Mouse (Mus musculus): ENCODE measurements around the gene Zfp219. TPM values are rescaled to one million over a fixed set of nuclear protein-coding genes. Genes with fewer than 3 reads are reported as not detected.
"Not testable (repeated sequence)": the region's sequence is repeated elsewhere in the genome, so short reads cannot be mapped to it uniquely, and the experiment has no call there.

The Zfp219 gene
- polyA plus RNA-seq (2014; fragmentation: Nextera tagmentation; extraction: Ambion mirVana) = 19.2 and 19.9 TPM in 2 replicates

- Histone ChIP-seq H3K9ac (ENCODE audit: low read length) (peak within 1 kb of the TSS; percentile 96), H3K36me3 (ENCODE audit: control insufficient read depth, insufficient read depth, low read length) (no peaks in the 10 kb centered on the region), H3K4me3 (ENCODE audit: control insufficient read depth in 1 of 2, insufficient read depth in 1 of 2, low read depth in 1 of 2, low read length in 2 of 2) (peak within 1 kb of the TSS; percentile 67 to 72), H3K9me3 (ENCODE audit: control insufficient read depth, low read length) (no peaks in the 10 kb centered on the region), H3K27me3 (ENCODE audit: control insufficient read depth, insufficient read depth, low read length) (no peaks in the 10 kb centered on the region), H3K27ac (replicated peaks in 1 of 2; ENCODE audit: control insufficient read depth in 1 of 2, insufficient read depth in 1 of 2, low read depth in 2 of 2, low read length in 2 of 2) (peak within 1 kb of the TSS; percentile 100), H3K4me1 (ENCODE audit: control insufficient read depth in 2 of 2, insufficient read depth in 2 of 2, low read length in 2 of 2) (peaks cover 15 to 41% of the 10 kb centered on the region in 2 experiments), H3K4me2 (ENCODE audit: low read length) (peak within 1 kb of the TSS; percentile 87)
- 8% methylated on average over 15 of the region's 15 CpGs for WGBS
- ATAC-seq (ENCODE audit: insufficient number of reproducible peaks, insufficient read depth, low FRiP score, low read depth) = peak; percentile 69
These were observed at the start of gene Zfp219 for GRCm38 (mm10) chr14:52020486-52021137. Gene Zfp219, minus strand, starts transcription at chr14:52020733.

- H3K4me3 ChIP-seq (ENCODE audit: control insufficient read depth in 1 of 2, insufficient read depth in 1 of 2, low read depth in 1 of 2, low read length in 2 of 2) = no peak overlapping the region
- H3K36me3 ChIP-seq (ENCODE audit: control insufficient read depth, insufficient read depth, low read length) = peaks cover 11% of the 10 kb centered on the region
- ATAC-seq (ENCODE audit: insufficient number of reproducible peaks, insufficient read depth, low FRiP score, low read depth) = no peak
- H3K9me3 ChIP-seq (ENCODE audit: control insufficient read depth, low read length) = no peaks in the 10 kb centered on the region
- no peak overlapping the region for H3K27ac ChIP-seq (replicated peaks in 1 of 2; ENCODE audit: control insufficient read depth in 1 of 2, insufficient read depth in 1 of 2, low read depth in 2 of 2, low read length in 2 of 2)
- H3K4me1 ChIP-seq (ENCODE audit: control insufficient read depth in 2 of 2, insufficient read depth in 2 of 2, low read length in 2 of 2) = no peaks in the 10 kb centered on the region
- 51% methylated on average over 4 of the region's 4 CpGs for WGBS
- no peaks in the 10 kb centered on the region for H3K27me3 ChIP-seq (ENCODE audit: control insufficient read depth, insufficient read depth, low read length)
- no peak overlapping the region for H3K4me2 ChIP-seq (ENCODE audit: low read length)
- H3K9ac ChIP-seq (ENCODE audit: low read length) = no peak overlapping the region
These were observed 45.6 kb upstream of the Zfp219 start for GRCm38 (mm10) chr14:52066135-52066534.

- WGBS = 77% methylated on average over 8 of the region's 8 CpGs
- no peak for ATAC-seq (ENCODE audit: insufficient number of reproducible peaks, insufficient read depth, low FRiP score, low read depth)
These were observed 41.3 kb upstream of the Zfp219 start for GRCm38 (mm10) chr14:52061798-52062197.

GRCm38 (mm10) chr14:52060800-52061199, 40.3 kb upstream of the Zfp219 start:
- H3K4me1 ChIP-seq (ENCODE audit: control insufficient read depth in 2 of 2, insufficient read depth in 2 of 2, low read length in 2 of 2) = no peaks in the 10 kb centered on the region
- H3K4me3 ChIP-seq (ENCODE audit: control insufficient read depth in 1 of 2, insufficient read depth in 1 of 2, low read depth in 1 of 2, low read length in 2 of 2) = no peak overlapping the region
- no peaks in the 10 kb centered on the region for H3K36me3 ChIP-seq (ENCODE audit: control insufficient read depth, insufficient read depth, low read length)
- no peak overlapping the region for H3K4me2 ChIP-seq (ENCODE audit: low read length)
- no peak for ATAC-seq (ENCODE audit: insufficient number of reproducible peaks, insufficient read depth, low FRiP score, low read depth)
- 62% methylated on average over 1 of the region's 1 CpGs for WGBS
- no peak overlapping the region for H3K9ac ChIP-seq (ENCODE audit: low read length)
- H3K27me3 ChIP-seq (ENCODE audit: control insufficient read depth, insufficient read depth, low read length) = no peaks in the 10 kb centered on the region
- no peaks in the 10 kb centered on the region for H3K9me3 ChIP-seq (ENCODE audit: control insufficient read depth, low read length)
- no peak overlapping the region for H3K27ac ChIP-seq (replicated peaks in 1 of 2; ENCODE audit: control insufficient read depth in 1 of 2, insufficient read depth in 1 of 2, low read depth in 2 of 2, low read length in 2 of 2)

More at GRCm38 (mm10) chr14:52061798-52062197, 41.3 kb upstream of the Zfp219 start:
- H3K36me3 ChIP-seq (ENCODE audit: control insufficient read depth, insufficient read depth, low read length) = no peaks in the 10 kb centered on the region
- H3K9ac ChIP-seq (ENCODE audit: low read length) = no peak overlapping the region
- no peaks in the 10 kb centered on the region for H3K4me1 ChIP-seq (ENCODE audit: control insufficient read depth in 2 of 2, insufficient read depth in 2 of 2, low read length in 2 of 2)
- no peaks in the 10 kb centered on the region for H3K9me3 ChIP-seq (ENCODE audit: control insufficient read depth, low read length)
- no peak overlapping the region for H3K27ac ChIP-seq (replicated peaks in 1 of 2; ENCODE audit: control insufficient read depth in 1 of 2, insufficient read depth in 1 of 2, low read depth in 2 of 2, low read length in 2 of 2)
- H3K4me2 ChIP-seq (ENCODE audit: low read length) = no peak overlapping the region
- H3K4me3 ChIP-seq (ENCODE audit: control insufficient read depth in 1 of 2, insufficient read depth in 1 of 2, low read depth in 1 of 2, low read length in 2 of 2) = no peak overlapping the region
- no peaks in the 10 kb centered on the region for H3K27me3 ChIP-seq (ENCODE audit: control insufficient read depth, insufficient read depth, low read length)

- Histone ChIP-seq H3K9me3 (ENCODE audit: control insufficient read depth, low read length) (no peaks in the 10 kb centered on the region), H3K4me2 (ENCODE audit: low read length) (no peak overlapping the region), H3K27ac (replicated peaks in 1 of 2; ENCODE audit: control insufficient read depth in 1 of 2, insufficient read depth in 1 of 2, low read depth in 2 of 2, low read length in 2 of 2) (no peak overlapping the region), H3K36me3 (ENCODE audit: control insufficient read depth, insufficient read depth, low read length) (no peaks in the 10 kb centered on the region), H3K4me1 (ENCODE audit: control insufficient read depth in 2 of 2, insufficient read depth in 2 of 2, low read length in 2 of 2) (no peaks in the 10 kb centered on the region), H3K9ac (ENCODE audit: low read length) (no peak overlapping the region), H3K4me3 (ENCODE audit: control insufficient read depth in 1 of 2, insufficient read depth in 1 of 2, low read depth in 1 of 2, low read length in 2 of 2) (no peak overlapping the region), H3K27me3 (ENCODE audit: control insufficient read depth, insufficient read depth, low read length) (no peaks in the 10 kb centered on the region)
- 61% methylated on average over 4 of the region's 4 CpGs for WGBS
- ATAC-seq (ENCODE audit: insufficient number of reproducible peaks, insufficient read depth, low FRiP score, low read depth) = no peak
These were observed 39.4 kb upstream of the Zfp219 start for GRCm38 (mm10) chr14:52059982-52060381.

GRCm38 (mm10) chr14:52052720-52053119, 32.2 kb upstream of the Zfp219 start:
- H3K36me3 ChIP-seq (ENCODE audit: control insufficient read depth, insufficient read depth, low read length); H3K27me3 ChIP-seq (ENCODE audit: control insufficient read depth, insufficient read depth, low read length); H3K4me1 ChIP-seq (ENCODE audit: control insufficient read depth in 2 of 2, insufficient read depth in 2 of 2, low read length in 2 of 2); H3K9me3 ChIP-seq (ENCODE audit: control insufficient read depth, low read length); H3K4me3 ChIP-seq (ENCODE audit: control insufficient read depth in 1 of 2, insufficient read depth in 1 of 2, low read depth in 1 of 2, low read length in 2 of 2); ATAC-seq (ENCODE audit: insufficient number of reproducible peaks, insufficient read depth, low FRiP score, low read depth); H3K4me2 ChIP-seq (ENCODE audit: low read length); H3K27ac ChIP-seq (replicated peaks in 1 of 2; ENCODE audit: control insufficient read depth in 1 of 2, insufficient read depth in 1 of 2, low read depth in 2 of 2, low read length in 2 of 2); H3K9ac ChIP-seq (ENCODE audit: low read length): not testable (repeated sequence)
- 83% methylated on average over 3 of the region's 3 CpGs for WGBS

GRCm38 (mm10) chr14:52045966-52046565, 25.5 kb upstream of the Zfp219 start:
- no peaks in the 10 kb centered on the region for H3K27me3 ChIP-seq (ENCODE audit: control insufficient read depth, insufficient read depth, low read length)
- H3K4me1 ChIP-seq (ENCODE audit: control insufficient read depth in 2 of 2, insufficient read depth in 2 of 2, low read length in 2 of 2) = no peaks in the 10 kb centered on the region
- H3K4me2 ChIP-seq (ENCODE audit: low read length) = no peak overlapping the region
- H3K9ac ChIP-seq (ENCODE audit: low read length) = no peak overlapping the region
- no peaks in the 10 kb centered on the region for H3K9me3 ChIP-seq (ENCODE audit: control insufficient read depth, low read length)
- no peak for ATAC-seq (ENCODE audit: insufficient number of reproducible peaks, insufficient read depth, low FRiP score, low read depth)
- H3K27ac ChIP-seq (replicated peaks in 1 of 2; ENCODE audit: control insufficient read depth in 1 of 2, insufficient read depth in 1 of 2, low read depth in 2 of 2, low read length in 2 of 2) = no peak overlapping the region
- H3K36me3 ChIP-seq (ENCODE audit: control insufficient read depth, insufficient read depth, low read length) = no peaks in the 10 kb centered on the region
- no peak overlapping the region for H3K4me3 ChIP-seq (ENCODE audit: control insufficient read depth in 1 of 2, insufficient read depth in 1 of 2, low read depth in 1 of 2, low read length in 2 of 2)
- WGBS = 75% methylated on average over 9 of the region's 9 CpGs

All from heart, embryonic 14.5 days (tissue).